Mouse (Mus musculus): Measurements from ENCODE around the gene Lypd6b.

- TF ChIP-seq CTCF (IDR thresholded peaks at IDR 0.05; ENCODE audit: low read depth, low read length) = no peak
- no peak for TF ChIP-seq GATA2 (IDR thresholded peaks at IDR 0.05; ENCODE audit: borderline replicate concordance, low read depth, low read length)
Measured at GRCm38 (mm10) chr2:49911296-49912034, 124.0 kb downstream of the Lypd6b start.

Measured in G1E (cell line).